ENCODE assay signal across 8 mouse cellular contexts in the genomic region with DNA sequence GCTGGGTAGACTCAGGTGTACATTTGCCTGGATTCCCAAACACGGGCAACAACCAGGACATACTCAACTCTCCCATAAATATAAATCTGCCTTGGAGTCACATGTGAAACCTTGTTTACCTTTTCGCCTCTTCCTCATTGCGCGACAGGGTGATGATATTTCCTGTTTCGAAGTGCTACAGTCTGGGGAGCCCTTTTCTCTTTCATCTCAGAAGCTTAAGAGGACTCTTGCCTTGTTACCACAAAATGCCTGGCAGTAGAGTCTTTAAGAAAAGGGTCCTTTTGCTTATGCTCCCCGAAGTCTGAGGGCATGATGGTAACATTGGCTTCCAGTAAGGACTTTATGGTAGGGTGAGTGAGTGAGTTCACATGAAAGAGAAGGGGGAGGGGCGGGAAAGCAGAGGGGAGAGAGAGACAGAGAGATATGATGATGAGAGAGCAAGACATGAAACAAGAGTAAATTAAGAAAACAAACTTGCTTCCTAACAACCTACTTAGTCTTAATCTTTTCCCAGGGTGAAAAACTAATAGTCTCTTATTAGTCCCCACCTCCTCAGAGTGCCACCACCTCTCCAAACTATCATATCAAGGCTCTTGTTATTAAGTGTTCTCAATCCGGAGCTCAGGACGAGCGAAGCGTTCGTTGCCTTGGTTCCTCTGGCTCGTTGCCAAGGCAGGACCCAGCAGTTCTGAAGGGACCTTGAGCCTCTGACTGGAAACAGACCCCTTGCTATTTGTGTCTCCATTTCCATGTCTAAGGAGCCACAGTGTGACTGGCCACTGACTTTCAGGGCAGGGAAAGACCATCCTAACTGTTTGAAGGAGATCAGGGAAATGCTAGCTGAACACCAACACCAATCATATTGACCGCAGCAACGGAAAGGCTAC.
DNase-seq lines count a peak whose midpoint lies in the region; ATAC-seq lines count a peak whose summit lies in the region.

No protein-coding gene starts in this region.

- H3K4me3 ChIP-seq in midbrain, embryonic 14.5 days (replicated peaks; ENCODE audit: low read depth, low read length), result no peak overlapping the region
- H3K4me3 ChIP-seq in midbrain, embryonic 16.5 days (ENCODE audit: low read depth, low read length), result no peak overlapping the region

- no peaks in the 10 kb centered on the region for H3K36me3 ChIP-seq in midbrain, embryonic 14.5 days (ENCODE audit: control insufficient read depth, insufficient read depth, low read length)
- no peaks in the 10 kb centered on the region for H3K36me3 ChIP-seq in midbrain, embryonic 16.5 days (ENCODE audit: control insufficient read depth, insufficient read depth, low read length)

- H3K9me3 ChIP-seq in midbrain, embryonic 14.5 days (ENCODE audit: control insufficient read depth, low read length), result no peaks in the 10 kb centered on the region; the same call in 1 of the 2 replicates
- no peaks in the 10 kb centered on the region for H3K9me3 ChIP-seq in midbrain, embryonic 16.5 days (replicated peaks; ENCODE audit: control insufficient read depth, low read length, poor library complexity, severe bottlenecking)

- no peak for ATAC-seq in midbrain, embryonic 14.5 days (ENCODE audit: low FRiP score, low TSS enrichment)
- no peak for ATAC-seq in midbrain, embryonic 16.5 days

- H3K27me3 ChIP-seq in midbrain, embryonic 14.5 days (ENCODE audit: control insufficient read depth, insufficient read depth, low read length), result no peaks in the 10 kb centered on the region
- no peaks in the 10 kb centered on the region for H3K27me3 ChIP-seq in midbrain, embryonic 16.5 days (ENCODE audit: control insufficient read depth, insufficient read depth, low read depth, low read length)

- DNase-seq in midbrain, embryonic 14.5 days, result peak; percentile 63
- peak; percentile 46 for DNase-seq in adrenal gland, adult 2 months
- peak; percentile 74 for DNase-seq in induced T-regulatory cell, adult 2 months (ENCODE audit: low read depth)
- peak; percentile 70 for DNase-seq in thymus, postnatal 0 days (ENCODE audit: low spot score)
- DNase-seq in embryo, embryonic 10.5 days (ENCODE audit: low spot score), result no peak
- DNase-seq in urinary bladder, adult 18-20 months (ENCODE audit: low spot score in 2 of 2), result no peak
- no peak for DNase-seq in c-Kit-positive CD71-positive TER-119-positive erythroid progenitor cells, embryonic 14.5 days (ENCODE audit: low spot score)

- no peak overlapping the region for H3K27ac ChIP-seq in midbrain, embryonic 14.5 days (replicated peaks; ENCODE audit: low read depth, low read length)
- no peak overlapping the region for H3K27ac ChIP-seq in midbrain, embryonic 16.5 days (ENCODE audit: low read length)

- H3K9ac ChIP-seq in midbrain, embryonic 14.5 days (replicated peaks; ENCODE audit: low read length), result no peak overlapping the region
- H3K9ac ChIP-seq in midbrain, embryonic 16.5 days (ENCODE audit: low read depth, low read length), result no peak overlapping the region

- H3K4me2 ChIP-seq in midbrain, embryonic 14.5 days (ENCODE audit: low read length), result no peak overlapping the region
- H3K4me2 ChIP-seq in midbrain, embryonic 16.5 days (ENCODE audit: low read length), result no peak overlapping the region

- 72% methylated on average over 15 of the region's 15 CpGs for WGBS in midbrain, embryonic 14.5 days
- 74% methylated on average over 15 of the region's 15 CpGs for WGBS in midbrain, embryonic 16.5 days

- 0 out of 2 replicates have a peak, but pooled peaks cover 3% of the 10 kb centered on the region for H3K4me1 ChIP-seq in midbrain, embryonic 14.5 days (ENCODE audit: control insufficient read depth, insufficient read depth, low read length)
- H3K4me1 ChIP-seq in midbrain, embryonic 16.5 days (ENCODE audit: control insufficient read depth, insufficient read depth, low read length), result no peaks in the 10 kb centered on the region

Comparison
In these comparisons a context has a peak if more than half of its experiments do, and no peak if none do; other contexts are left out.
1. DNase-seq: peak in midbrain, embryonic 14.5 days (single experiment), adrenal gland, adult 2 months (single experiment), induced T-regulatory cell, adult 2 months (single experiment) and thymus, postnatal 0 days (single experiment); none in embryo, embryonic 10.5 days (single experiment), urinary bladder, adult 18-20 months (0 of 2) and c-Kit-positive CD71-positive TER-119-positive erythroid progenitor cells, embryonic 14.5 days (single experiment).